Mouse (Mus musculus) midbrain, embryonic 16.5 days (tissue): Measurements from ENCODE around the gene BC048403. TPM values are rescaled to one million over a fixed set of nuclear protein-coding genes. Genes with fewer than 3 reads are reported as not detected.

Experiments used
- ATAC-seq: fragments of 200-750 bp; cut with Nextera tagmentation; 2 replicates; pipeline ENCODE4 v1.8.0; 2017; ENCODE audit warnings: moderate TSS enrichment
- H3K27ac ChIP-seq: fragments of 300-500 bp; sonication (generic); 2 replicates; pipeline ENCODE4 v1.5.1; 2014; ENCODE audit warnings: mild to moderate bottlenecking, low read length, mixed read lengths
- H3K27me3 ChIP-seq: fragments of 300-500 bp; sonication (generic); 2 replicates; pipeline ENCODE4 v1.6.1; 2014; ENCODE audit warnings: low read depth, low read length, mixed read lengths; ENCODE audit not compliant: control insufficient read depth, insufficient read depth
- H3K36me3 ChIP-seq: fragments of 300-500 bp; sonication (generic); 2 replicates; pipeline ENCODE4 v1.6.1; 2014; ENCODE audit warnings: mild to moderate bottlenecking, low read length, moderate library complexity, mixed read lengths; ENCODE audit not compliant: control insufficient read depth, insufficient read depth
- H3K4me1 ChIP-seq: fragments of 300-500 bp; sonication (generic); 2 replicates; pipeline ENCODE4 v1.6.1; 2014; ENCODE audit warnings: mild to moderate bottlenecking, low read length, mixed read lengths; ENCODE audit not compliant: control insufficient read depth, insufficient read depth
- H3K4me2 ChIP-seq: fragments of 300-500 bp; sonication (generic); 2 replicates; pipeline ENCODE4 v1.6.1; 2014; ENCODE audit warnings: mild to moderate bottlenecking, low read length, mixed read lengths
- H3K4me3 ChIP-seq: fragments of 300-500 bp; sonication (generic); 2 replicates; pipeline ENCODE4 v1.5.1; 2014; ENCODE audit warnings: low read depth, mild to moderate bottlenecking, low read length, moderate library complexity, mixed read lengths
- H3K9ac ChIP-seq: fragments of 300-500 bp; sonication (generic); 2 replicates; pipeline ENCODE4 v1.6.1; 2014; ENCODE audit warnings: low read depth, low read length, mixed read lengths
- H3K9me3 ChIP-seq: fragments of 300-500 bp; sonication (generic); replicated peaks from 2 replicates; pipeline ENCODE4 v1.6.1; 2014; ENCODE audit warnings: mild to moderate bottlenecking, low read length, mixed read lengths; ENCODE audit not compliant: control insufficient read depth, poor library complexity, severe bottlenecking
- WGBS: fragments of 180-500 bp; shearing (Covaris S2); extraction: QIAGEN DNeasy Blood & Tissue Kit; methylation state at CpG from one replicate; pipeline ENCODE4 v1.1.7; 2014; 5-methylcytosine and 5-hydroxymethylcytosine counted together
- polyA plus RNA-seq: library from polyadenylated mRNA; unstranded; fragments of >200 nt; fragmentation: Nextera tagmentation; extraction: Ambion mirVana; gene quantifications from 2 replicates; pipeline ENCODE4 v1.2.1, GENCODE M21; 2015

Gene BC048403
- polyA plus RNA-seq, 1 experiment from 2014 or later, result 2.3 TPM

- no peak overlapping the region for H3K9ac ChIP-seq
- H3K27me3 ChIP-seq, result no peaks in the 10 kb centered on the region
- WGBS, result 93% methylated on average over 18 of the region's 18 CpGs
Observed at GRCm38 (mm10) chr10:121718896-121719585, 20.7 kb upstream of the BC048403 start.

DNA sequence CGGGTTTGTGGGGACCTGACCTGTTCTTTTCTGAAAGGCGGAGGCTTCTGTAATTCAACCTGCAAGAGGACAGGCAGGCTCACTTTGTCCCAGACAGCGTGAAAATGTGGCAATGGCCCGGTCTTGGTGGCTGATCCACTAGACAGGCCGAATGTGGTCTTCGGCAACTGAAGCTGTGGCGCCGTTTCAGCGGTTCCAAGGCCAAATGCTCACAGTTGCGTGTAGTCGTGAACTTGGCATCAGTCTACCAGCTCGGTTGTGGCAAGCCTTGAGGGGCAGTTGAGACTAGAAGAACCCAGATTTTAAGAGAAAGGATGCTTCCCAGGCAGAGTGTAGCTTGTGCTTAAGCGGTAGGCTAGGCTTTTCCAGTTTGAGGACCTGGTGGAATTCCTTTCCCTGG is 19.0 kb upstream of the BC048403 start:
- H3K4me3 ChIP-seq, result no peak overlapping the region
- no peaks in the 10 kb centered on the region for H3K27me3 ChIP-seq
- 94% methylated on average over 13 of the region's 13 CpGs for WGBS
- peaks cover 3% of the 10 kb centered on the region for H3K9me3 ChIP-seq
- no peak overlapping the region for H3K9ac ChIP-seq
- ATAC-seq, result no peak
- H3K4me1 ChIP-seq, result no peaks in the 10 kb centered on the region
- no peaks in the 10 kb centered on the region for H3K36me3 ChIP-seq
- H3K27ac ChIP-seq, result no peak overlapping the region
- H3K4me2 ChIP-seq, result no peak overlapping the region

More at GRCm38 (mm10) chr10:121718896-121719585, 20.7 kb upstream of the BC048403 start:
- ATAC-seq, result no peak
- no peak overlapping the region for H3K4me3 ChIP-seq
- no peaks in the 10 kb centered on the region for H3K4me1 ChIP-seq
- H3K9me3 ChIP-seq, result peaks cover 3% of the 10 kb centered on the region
- no peak overlapping the region for H3K27ac ChIP-seq
- H3K36me3 ChIP-seq, result no peaks in the 10 kb centered on the region
- no peak overlapping the region for H3K4me2 ChIP-seq

DNA sequence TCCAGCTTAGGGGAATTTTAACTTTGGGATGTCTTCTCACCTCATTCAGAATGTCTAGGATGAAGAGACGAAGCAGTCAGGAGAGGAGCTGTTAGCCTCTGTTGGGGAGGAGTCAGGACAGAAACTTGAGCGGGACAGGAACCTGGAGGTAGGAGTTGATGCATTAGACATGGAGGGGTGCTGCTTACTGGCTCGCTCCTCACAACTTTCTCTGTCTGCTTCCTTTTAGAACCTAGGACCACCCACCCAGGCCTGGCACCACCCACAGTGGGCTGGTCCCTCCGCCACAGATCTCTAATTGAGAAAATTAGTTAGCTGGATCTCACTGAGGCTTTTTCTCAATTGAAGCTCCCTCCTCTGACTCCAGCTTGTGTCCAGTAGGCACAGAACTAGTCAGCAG is 13.2 kb upstream of the BC048403 start:
- no peaks in the 10 kb centered on the region for H3K4me1 ChIP-seq
- no peak overlapping the region for H3K9ac ChIP-seq
- H3K4me2 ChIP-seq, result no peak overlapping the region
- H3K27ac ChIP-seq, result no peak overlapping the region
- WGBS, result 81% methylated on average over 4 of the region's 4 CpGs
- H3K9me3 ChIP-seq, result no peaks in the 10 kb centered on the region; the same call in 1 of the 2 replicates
- H3K4me3 ChIP-seq, result no peak overlapping the region
- H3K27me3 ChIP-seq, result no peaks in the 10 kb centered on the region
- no peak for ATAC-seq
- H3K36me3 ChIP-seq, result no peaks in the 10 kb centered on the region

DNA sequence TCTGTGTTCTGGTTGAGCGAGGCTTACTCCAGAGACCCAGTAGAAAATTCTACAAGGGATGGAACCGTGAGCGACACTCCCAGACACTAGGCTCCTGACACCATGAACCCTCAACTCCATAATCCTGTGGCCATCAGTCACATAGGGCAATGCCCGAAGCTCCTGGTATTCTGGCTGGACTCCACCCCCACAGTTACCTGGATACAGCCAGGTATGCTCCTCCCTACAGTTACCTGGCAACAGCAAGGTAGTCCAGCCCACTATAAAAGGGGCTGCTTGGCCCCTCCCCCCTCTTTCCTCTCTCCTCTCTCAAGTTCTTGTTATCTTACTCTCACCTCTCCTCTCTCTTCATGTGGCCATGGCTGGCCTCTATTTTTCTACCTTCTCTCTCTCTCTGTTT is 12.6 kb upstream of the BC048403 start:
- Histone ChIP-seq H3K4me3 (no peak overlapping the region), H3K4me2 (no peak overlapping the region), H3K27ac (no peak overlapping the region), H3K36me3 (no peaks in the 10 kb centered on the region), H3K27me3 (no peaks in the 10 kb centered on the region), H3K4me1 (no peaks in the 10 kb centered on the region), H3K9ac (no peak overlapping the region), H3K9me3 (no peaks in the 10 kb centered on the region)
- ATAC-seq, result no peak
- 87% methylated on average over 4 of the region's 4 CpGs for WGBS

DNA sequence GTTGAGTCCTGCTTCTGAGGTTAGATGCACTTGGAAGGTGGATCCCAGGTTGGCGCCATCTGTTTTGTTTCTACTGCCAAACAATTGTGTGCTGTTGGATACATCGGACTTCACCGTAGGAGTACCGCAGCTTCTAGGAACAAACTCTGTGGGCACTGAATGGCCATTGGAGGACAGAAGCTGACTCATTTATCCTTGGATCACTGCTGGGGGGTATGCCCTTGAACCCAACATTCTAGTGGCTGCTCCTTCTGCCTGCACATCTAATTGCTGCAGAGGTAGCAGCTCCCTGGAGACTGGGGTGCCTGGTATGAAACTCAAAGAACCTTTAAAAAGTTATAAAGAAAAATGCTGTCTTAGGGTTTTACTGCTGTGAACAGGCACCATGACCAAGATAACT is 11.5 kb upstream of the BC048403 start:
- no peak overlapping the region for H3K27ac ChIP-seq
- H3K36me3 ChIP-seq, result no peaks in the 10 kb centered on the region
- H3K4me3 ChIP-seq, result no peak overlapping the region
- no peaks in the 10 kb centered on the region for H3K27me3 ChIP-seq
- H3K4me2 ChIP-seq, result no peak overlapping the region
- no peaks in the 10 kb centered on the region for H3K9me3 ChIP-seq
- no peak overlapping the region for H3K9ac ChIP-seq
- WGBS, result 98% methylated on average over 4 of the region's 4 CpGs
- ATAC-seq, result no peak
- H3K4me1 ChIP-seq, result no peaks in the 10 kb centered on the region

DNA sequence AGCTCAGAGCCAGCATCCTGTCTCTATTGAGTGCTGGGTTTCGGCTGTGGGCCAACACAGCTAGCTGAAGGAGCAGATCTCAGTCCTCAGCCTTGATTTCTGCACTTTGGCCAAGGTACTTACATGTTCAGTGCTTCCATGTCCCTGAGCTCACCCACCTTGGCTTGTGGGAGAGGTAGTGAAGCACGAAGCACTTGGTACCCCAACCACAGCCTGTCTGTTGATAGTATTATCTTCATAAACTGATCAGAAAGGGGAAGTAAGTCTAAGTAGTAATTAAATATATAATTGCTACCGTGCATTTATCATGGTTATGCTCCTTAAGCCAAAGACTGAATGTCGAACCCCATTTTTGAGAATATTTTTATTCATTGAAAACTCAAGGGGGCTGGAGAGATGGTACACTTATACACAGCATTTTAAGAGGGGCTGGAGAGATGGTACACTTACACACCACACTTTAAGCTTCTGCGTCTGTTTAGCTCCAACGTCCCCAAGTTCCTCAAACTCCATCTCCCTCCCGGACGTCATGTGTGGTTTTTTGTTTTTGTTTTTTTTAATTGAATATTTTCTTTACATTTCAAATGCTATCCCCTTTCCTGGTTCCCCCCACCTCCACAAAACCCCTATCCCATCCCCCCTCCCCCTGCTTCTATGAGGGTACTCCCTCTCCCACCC is 8.6 kb upstream of the BC048403 start:
- no peaks in the 10 kb centered on the region for H3K27me3 ChIP-seq
- no peaks in the 10 kb centered on the region for H3K9me3 ChIP-seq
- H3K36me3 ChIP-seq, result no peaks in the 10 kb centered on the region
- no peak overlapping the region for H3K4me2 ChIP-seq
- no peak overlapping the region for H3K9ac ChIP-seq
- no peak overlapping the region for H3K4me3 ChIP-seq
- no peak for ATAC-seq
- no peaks in the 10 kb centered on the region for H3K4me1 ChIP-seq
- WGBS, result 93% methylated on average over 8 of the region's 8 CpGs
- H3K27ac ChIP-seq, result no peak overlapping the region

DNA sequence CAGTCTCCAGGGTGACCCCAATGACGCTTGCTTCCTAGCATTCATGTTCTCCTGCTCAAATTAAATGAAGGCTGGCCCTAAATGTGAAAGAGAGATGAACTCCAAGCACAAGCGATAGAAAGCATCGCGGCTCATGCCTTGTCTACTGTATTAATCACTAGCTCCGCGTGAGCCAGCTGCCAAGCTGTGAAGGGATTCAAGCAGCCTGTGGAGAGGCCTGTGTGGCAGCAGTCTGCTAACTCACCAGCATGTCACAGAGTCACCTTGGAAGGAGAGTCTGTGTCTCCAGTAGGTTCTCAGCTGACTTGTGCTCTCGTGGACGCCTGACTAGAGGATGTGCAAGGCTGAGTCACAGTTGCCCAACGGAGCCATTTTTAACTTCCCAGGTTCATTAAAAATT is 7.2 kb upstream of the BC048403 start:
- Histone ChIP-seq H3K27ac (no peak overlapping the region), H3K9me3 (no peaks in the 10 kb centered on the region), H3K4me1 (no peaks in the 10 kb centered on the region), H3K4me3 (no peak overlapping the region), H3K27me3 (no peaks in the 10 kb centered on the region), H3K36me3 (no peaks in the 10 kb centered on the region), H3K9ac (no peak overlapping the region), H3K4me2 (no peak overlapping the region)
- no peak for ATAC-seq
- 88% methylated on average over 9 of the region's 9 CpGs for WGBS

- H3K27ac ChIP-seq, result no peak overlapping the region
- H3K4me1 ChIP-seq, result peaks cover 6% of the 10 kb centered on the region
- no peak overlapping the region for H3K4me2 ChIP-seq
- no peaks in the 10 kb centered on the region for H3K27me3 ChIP-seq
- no peak for ATAC-seq
- no peak overlapping the region for H3K9ac ChIP-seq
- H3K9me3 ChIP-seq, result no peaks in the 10 kb centered on the region
- H3K4me3 ChIP-seq, result no peak overlapping the region
- 91% methylated on average over 3 of the region's 3 CpGs for WGBS
- no peaks in the 10 kb centered on the region for H3K36me3 ChIP-seq
Observed at GRCm38 (mm10) chr10:121737256-121737655, 2.5 kb upstream of the BC048403 start.

DNA sequence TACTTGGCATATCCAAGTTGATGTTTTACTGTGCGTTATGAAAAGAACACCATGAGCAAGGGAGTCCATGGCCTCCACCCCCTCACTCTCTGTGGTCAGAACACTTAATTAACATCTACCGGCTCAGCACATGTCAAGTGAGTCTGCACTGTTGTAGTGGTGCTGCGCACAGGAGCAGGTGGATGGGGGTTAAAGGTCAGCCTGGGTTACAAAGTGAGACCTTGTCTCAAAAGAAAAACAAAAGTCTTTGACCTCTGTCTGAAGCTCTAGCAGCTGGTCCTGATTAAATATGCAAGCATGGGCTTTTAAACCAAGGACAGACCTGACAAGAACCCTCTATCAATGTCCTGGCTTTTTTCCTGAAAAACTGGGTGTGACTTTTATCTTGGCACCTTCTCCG is 2.6 kb downstream of the BC048403 start:
- 50% methylated on average over 4 of the region's 4 CpGs for WGBS

More for the DNA sequence above, 2.6 kb downstream of the BC048403 start:
- Histone ChIP-seq H3K27me3 (no peaks in the 10 kb centered on the region), H3K4me2 (no peak overlapping the region), H3K9ac (no peak overlapping the region), H3K36me3 (peaks cover 11% of the 10 kb centered on the region), H3K27ac (no peak overlapping the region), H3K4me3 (no peak overlapping the region), H3K4me1 (peaks cover 6% of the 10 kb centered on the region), H3K9me3 (no peaks in the 10 kb centered on the region)
- ATAC-seq, result no peak
